Mouse (Mus musculus) cerebellum, adult 2 months (tissue): ENCODE measurements around the gene Ccnq. TPM values are rescaled to one million over a fixed set of nuclear protein-coding genes. Genes with fewer than 3 reads are reported as not detected.

Experiments used
- DNase-seq, 2 experiments: peaks; one replicate each; pipeline ENCODE4 v3.0.0; 2021
- H3K27ac ChIP-seq: fragments of 200-500 bp; 2 replicates; pipeline ENCODE4 v1.5.1; 2012; ENCODE audit warnings: low read length, control low read depth, inconsistent platforms; ENCODE audit not compliant: insufficient read depth
- H3K27me3 ChIP-seq: fragments of 200-500 bp; 2 replicates; pipeline ENCODE4 v1.6.1; 2012; ENCODE audit warnings: inconsistent platforms, mild to moderate bottlenecking, low read length, moderate library complexity; ENCODE audit not compliant: control insufficient read depth, insufficient read depth
- H3K4me1 ChIP-seq: fragments of 200-500 bp; 2 replicates; pipeline ENCODE4 v1.6.1; 2011; ENCODE audit warnings: low read length; ENCODE audit not compliant: control insufficient read depth, insufficient read depth
- H3K4me3 ChIP-seq: fragments of 200-500 bp; replicated peaks from 2 replicates; pipeline ENCODE3; 2011; ENCODE audit warnings: mild to moderate bottlenecking, low read depth, low read length, control low read depth; ENCODE audit not compliant: insufficient read depth
- CTCF ChIP-seq: fragments of 200-500 bp; IDR thresholded peaks from 2 replicates; pipeline ENCODE4 v1.5.1; 2011; ENCODE audit warnings: low read depth, mild to moderate bottlenecking, control low read depth, low read length, moderate library complexity, borderline replicate concordance; ENCODE audit not compliant: insufficient read depth
- POLR2A ChIP-seq: fragments of 200-500 bp; IDR thresholded peaks from 2 replicates; pipeline ENCODE4 v1.6.1; 2011; ENCODE audit warnings: low read length, control low read depth, borderline replicate concordance; ENCODE audit not compliant: insufficient read depth
- WGBS: fragments of 180-500 bp; shearing (Covaris S2); methylation state at CpG from one replicate; pipeline ENCODE4 v1.1.7; 2018; 5-methylcytosine and 5-hydroxymethylcytosine counted together
- polyA plus RNA-seq: library from polyadenylated mRNA; depleted of rRNA; stranded (reverse); fragments of >200 nt; gene quantifications from 2 replicates; pipeline ENCODE4 v1.2.3, GENCODE M21; 2012

Ccnq gene
- polyA plus RNA-seq, 1 experiment = 30.8 TPM

- no peaks in the 10 kb centered on the region for H3K4me1 ChIP-seq
- TF ChIP-seq CTCF (no peak), POLR2A (no peak)
- H3K27me3 ChIP-seq = no peaks in the 10 kb centered on the region
- no peak overlapping the region for H3K4me3 ChIP-seq
- H3K27ac ChIP-seq = no peak overlapping the region
- WGBS = 93% methylated on average over 6 of the region's 6 CpGs
- DNase-seq = no peak
Observed at GRCm38 (mm10) chr11:78732619-78733018, 18.9 kb downstream of the Ccnq start.

GRCm38 (mm10) chr11:78730902-78731301 lies 20.6 kb downstream of the Ccnq start:
- TF ChIP-seq POLR2A (no peak), CTCF (no peak)
- no peak for DNase-seq
- no peak overlapping the region for H3K27ac ChIP-seq

GRCm38 (mm10) chr11:78728041-78728440 lies 23.5 kb downstream of the Ccnq start:
- TF ChIP-seq POLR2A = no peak
- TF ChIP-seq CTCF = no peak
- Histone ChIP-seq H3K4me1 (no peaks in the 10 kb centered on the region), H3K27me3 (no peaks in the 10 kb centered on the region), H3K4me3 (no peak overlapping the region), H3K27ac (no peak overlapping the region)
- DNase-seq = no peak
- 44% methylated on average over 4 of the region's 4 CpGs for WGBS

More at GRCm38 (mm10) chr11:78730902-78731301, 20.6 kb downstream of the Ccnq start:
- H3K4me1 ChIP-seq = no peaks in the 10 kb centered on the region
- no peak overlapping the region for H3K4me3 ChIP-seq
- 28% methylated on average over 2 of the region's 2 CpGs for WGBS
- no peaks in the 10 kb centered on the region for H3K27me3 ChIP-seq

- H3K27me3 ChIP-seq = no peaks in the 10 kb centered on the region
- 76% methylated on average over 3 of the region's 3 CpGs for WGBS
- TF ChIP-seq POLR2A (no peak), CTCF (no peak)
- no peaks in the 10 kb centered on the region for H3K4me1 ChIP-seq
- H3K4me3 ChIP-seq = no peak overlapping the region
- no peak overlapping the region for H3K27ac ChIP-seq
- no peak for DNase-seq
Observed at GRCm38 (mm10) chr11:78726366-78726765, 25.2 kb downstream of the Ccnq start.

- TF ChIP-seq POLR2A (no peak), CTCF (no peak)
- DNase-seq = no peak
- Histone ChIP-seq H3K27ac (no peak overlapping the region), H3K27me3 (no peaks in the 10 kb centered on the region), H3K4me1 (no peaks in the 10 kb centered on the region), H3K4me3 (no peak overlapping the region)
- 64% methylated on average over 1 of the region's 1 CpGs for WGBS
Observed at GRCm38 (mm10) chr11:78724792-78725191, 26.7 kb downstream of the Ccnq start.

GRCm38 (mm10) chr11:78721419-78721818 lies 30.1 kb downstream of the Ccnq start:
- no peak for TF ChIP-seq CTCF
- TF ChIP-seq POLR2A = no peak
- no peak for DNase-seq
- WGBS = 93% methylated on average over 2 of the region's 2 CpGs

GRCm38 (mm10) chr11:78717655-78718054 lies 33.9 kb downstream of the Ccnq start:
- Histone ChIP-seq H3K4me1 (no peaks in the 10 kb centered on the region), H3K27ac (no peak overlapping the region), H3K27me3 (no peaks in the 10 kb centered on the region), H3K4me3 (no peak overlapping the region)
- DNase-seq = no peak
- 74% methylated on average over 4 of the region's 4 CpGs for WGBS
- TF ChIP-seq CTCF (no peak), POLR2A (no peak)

More at GRCm38 (mm10) chr11:78721419-78721818, 30.1 kb downstream of the Ccnq start:
- Histone ChIP-seq H3K27me3 (no peaks in the 10 kb centered on the region), H3K4me3 (no peak overlapping the region), H3K27ac (no peak overlapping the region), H3K4me1 (no peaks in the 10 kb centered on the region)

GRCm38 (mm10) chr11:78708642-78709041 lies 42.9 kb downstream of the Ccnq start:
- Histone ChIP-seq H3K4me3 (no peak overlapping the region), H3K4me1 (no peaks in the 10 kb centered on the region), H3K27ac (no peak overlapping the region), H3K27me3 (no peaks in the 10 kb centered on the region; the same call in 1 of the 2 replicates)
- no peak for DNase-seq
- no peak for TF ChIP-seq CTCF
- TF ChIP-seq POLR2A = no peak
- 88% methylated on average over 2 of the region's 2 CpGs for WGBS

GRCm38 (mm10) chr11:78706026-78706425 lies 45.5 kb downstream of the Ccnq start:
- Histone ChIP-seq H3K27me3 (no peaks in the 10 kb centered on the region; the same call in 1 of the 2 replicates), H3K27ac (no peak overlapping the region), H3K4me1 (no peaks in the 10 kb centered on the region), H3K4me3 (no peak overlapping the region)
- no peak for DNase-seq
- TF ChIP-seq CTCF = no peak
- TF ChIP-seq POLR2A = no peak
